Mouse (Mus musculus) heart, adult 2 months (tissue): Measurements from ENCODE around the gene Slc6a3.
A peak's percentile ranks its signal among the peaks of the same experiment; 100 is the strongest.

Experiments used
- CTCF ChIP-seq: fragments of 200-600 bp; IDR thresholded peaks from 2 replicates; pipeline ENCODE4 v1.8.1; 2022; ENCODE audit warnings: antibody characterized with exemption, mild to moderate bottlenecking, moderate library complexity
- POLR2A ChIP-seq: fragments of 200-500 bp; IDR thresholded peaks from 2 replicates; pipeline ENCODE4 v1.6.1; 2011; ENCODE audit warnings: mild to moderate bottlenecking, low read depth, low read length, control low read depth; ENCODE audit not compliant: insufficient read depth

GRCm38 (mm10) chr13:73626745-73627549, 90.4 kb downstream of the Slc6a3 start, which contains the start of gene Tert:
- no peak for TF ChIP-seq POLR2A
- TF ChIP-seq CTCF: peak; percentile 58
